Mouse (Mus musculus) B cell, adult 62 days (primary cell): Measurements from ENCODE around the gene Krtap19-3. TPM values are rescaled to one million over a fixed set of nuclear protein-coding genes. Genes with fewer than 3 reads are reported as not detected.

Source experiments
- total RNA-seq: library from RNA; stranded (reverse); gene quantifications from 4 replicates; pipeline ENCODE4 v1.2.4, GENCODE M21; 2023

Krtap19-3 gene
- total RNA-seq: not detected in 4 replicates

DNA sequence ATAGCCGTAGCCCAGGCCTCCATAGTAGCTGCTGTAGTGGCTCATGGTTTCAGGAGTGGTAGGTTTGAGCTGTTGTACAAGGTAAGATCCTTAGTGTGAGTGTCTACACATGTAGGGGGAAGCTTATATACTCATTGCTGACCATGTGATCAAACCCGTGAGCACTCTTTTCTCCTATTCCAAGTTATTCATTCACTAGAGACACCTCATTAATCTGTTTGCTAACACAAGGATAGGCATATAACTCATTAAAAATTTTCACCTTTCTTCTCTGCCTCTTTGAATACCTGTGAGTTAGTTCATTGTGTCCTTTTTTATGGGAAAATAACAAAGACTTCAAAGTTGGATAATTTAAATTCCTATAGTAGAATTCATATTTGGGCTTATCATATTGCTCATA lies at the start of gene Krtap19-3:
Gene Krtap19-3 (minus strand): TSS at position 101 of the 400 bp plus-strand sequence.

DNA sequence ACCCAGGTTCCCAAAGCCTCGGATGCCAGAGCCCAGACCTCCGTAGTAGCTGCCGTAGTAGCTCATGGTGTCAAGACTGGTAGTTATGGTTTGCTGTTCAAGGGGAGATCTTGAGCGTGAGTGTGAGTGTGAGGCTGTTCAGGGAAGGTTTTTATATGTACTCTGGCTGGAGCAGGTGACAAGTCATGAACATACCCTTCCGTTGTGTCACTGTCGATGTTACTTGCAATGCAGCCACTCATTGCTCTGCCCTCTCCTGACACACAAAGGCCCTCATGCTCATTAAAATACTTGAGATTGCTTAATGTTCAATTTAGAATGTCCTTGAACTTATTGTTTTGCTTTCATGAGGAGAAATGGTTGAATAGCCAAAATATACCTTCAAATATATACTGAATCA lies 18.5 kb upstream of the Krtap19-3 start, which contains the start of gene Krtap19-5:
Gene Krtap19-5 (minus strand): TSS at position 101 of the 400 bp plus-strand sequence.

DNA sequence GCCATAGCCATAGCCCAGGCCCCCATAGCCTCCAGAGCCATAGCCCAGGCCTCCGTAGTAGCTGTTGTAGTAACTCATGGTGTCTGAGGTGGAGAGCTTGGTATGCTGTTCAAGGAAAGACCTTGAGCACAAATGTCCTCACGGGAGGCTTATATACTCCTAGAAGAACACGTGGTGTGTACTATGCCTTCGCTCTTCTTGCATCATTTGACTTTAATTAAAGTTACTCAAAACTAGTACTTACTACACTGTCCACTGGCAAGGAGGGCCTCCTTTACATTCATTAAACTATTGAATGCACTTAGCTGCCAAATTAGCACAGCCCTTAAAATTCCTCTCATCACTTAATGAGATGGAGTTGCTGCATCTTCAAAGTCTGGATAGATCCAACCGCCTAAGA lies 7.2 kb upstream of the Krtap19-3 start, which contains the start of gene Krtap19-4:
Gene Krtap19-4 (minus strand): TSS at position 101 of the 400 bp plus-strand sequence.

DNA sequence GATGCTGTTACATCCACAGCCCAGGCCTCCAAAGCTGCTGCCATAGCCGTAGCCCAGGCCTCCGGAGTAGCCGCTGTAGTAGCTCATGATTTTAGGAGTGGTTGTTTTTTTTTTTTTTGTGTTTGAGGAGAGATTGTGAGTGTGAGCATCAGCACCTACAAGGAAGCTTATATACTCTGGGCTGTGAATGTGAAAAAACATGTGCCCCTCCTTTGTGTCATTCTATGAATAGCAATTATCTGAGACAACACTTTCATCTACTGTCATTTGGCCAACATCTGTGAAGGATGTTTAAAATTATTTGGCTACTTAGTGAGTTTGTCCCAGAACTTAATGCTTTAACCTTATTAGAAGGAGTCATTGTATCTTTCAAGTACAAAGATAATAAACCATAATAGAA lies 3.7 kb downstream of the Krtap19-3 start, which contains the start of gene Krtap19-2:
Gene Krtap19-2 (minus strand): TSS at position 101 of the 400 bp plus-strand sequence.

DNA sequence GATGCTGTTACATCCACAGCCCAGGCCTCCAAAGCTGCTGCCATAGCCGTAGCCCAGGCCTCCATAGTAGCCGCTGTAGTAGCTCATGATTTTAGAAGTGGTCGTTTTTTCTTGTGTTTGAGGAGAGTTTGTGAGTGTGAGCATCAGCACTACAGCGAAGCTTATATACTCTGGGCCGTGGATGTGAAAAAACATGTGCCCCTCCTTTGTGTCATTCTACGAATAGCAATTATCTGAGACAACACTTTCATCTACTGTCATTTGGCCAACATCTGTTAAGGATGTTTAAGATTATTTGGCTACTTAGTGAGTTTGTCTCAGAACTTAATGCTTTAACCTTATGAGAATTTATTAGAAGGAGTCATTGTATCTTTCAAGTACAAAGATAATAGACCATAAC lies 8.5 kb downstream of the Krtap19-3 start, which contains the start of gene Krtap19-1:
Gene Krtap19-1 (minus strand): TSS at position 101 of the 400 bp plus-strand sequence.

Other genes starting within 250 kb of the Krtap19-3 start
- gene Krtap26-1, start 230.2 kb downstream of the Krtap19-3 start, total RNA-seq: not detected in 4 replicates
- gene Krtap27-1, start 206.4 kb downstream of the Krtap19-3 start, total RNA-seq: not detected in 4 replicates
- gene 2310061N02Rik, start 170.1 kb downstream of the Krtap19-3 start, total RNA-seq: not detected in 4 replicates
- gene Krtap13-1, start 149.2 kb downstream of the Krtap19-3 start, total RNA-seq: not detected in 4 replicates
- gene Krtap13, start 126.4 kb downstream of the Krtap19-3 start, total RNA-seq: not detected in 4 replicates
- not detected in 4 replicates for gene 2310034C09Rik, start 119.2 kb downstream of the Krtap19-3 start, total RNA-seq
- gene 2310057N15Rik, start 103.8 kb downstream of the Krtap19-3 start, total RNA-seq: not detected in 4 replicates
- gene Gm5965, start 100.1 kb downstream of the Krtap19-3 start, total RNA-seq: not detected in 4 replicates
- gene Gm20741, start 65.8 kb downstream of the Krtap19-3 start, total RNA-seq: not detected in 4 replicates
- gene Krtap15, start 57.8 kb downstream of the Krtap19-3 start, total RNA-seq: not detected in 4 replicates
- gene Krtap14, start 51.9 kb downstream of the Krtap19-3 start, total RNA-seq: not detected in 4 replicates
- not detected in 4 replicates for gene Krtap19-1, start 8.6 kb downstream of the Krtap19-3 start, total RNA-seq
- gene Krtap19-2, start 3.8 kb downstream of the Krtap19-3 start, total RNA-seq: not detected in 4 replicates
- not detected in 4 replicates for gene Krtap19-4, start 7.1 kb upstream of the Krtap19-3 start, total RNA-seq
- not detected in 4 replicates for gene Krtap19-5, start 18.4 kb upstream of the Krtap19-3 start, total RNA-seq
- not detected in 4 replicates for gene Krtap19-9b, start 54.2 kb upstream of the Krtap19-3 start, total RNA-seq
- gene Krtap16-3, start 84.8 kb upstream of the Krtap19-3 start, total RNA-seq: not detected in 4 replicates
- not detected in 4 replicates for gene Krtap22-2, start 132.7 kb upstream of the Krtap19-3 start, total RNA-seq
- not detected in 4 replicates for gene Gm10229, start 137.2 kb upstream of the Krtap19-3 start, total RNA-seq
- gene Krtap6-1, start 153.7 kb upstream of the Krtap19-3 start, total RNA-seq: not detected in 4 replicates
- gene Gm10228, start 163.4 kb upstream of the Krtap19-3 start, total RNA-seq: not detected in 4 replicates
- gene Krtap6-5, start 169.8 kb upstream of the Krtap19-3 start, total RNA-seq: not detected in 4 replicates
- not detected in 4 replicates for gene 1110025L11Rik, start 186.0 kb upstream of the Krtap19-3 start, total RNA-seq
- gene Krtap6-3, start 206.0 kb upstream of the Krtap19-3 start, total RNA-seq: not detected in 4 replicates